Mouse (Mus musculus) liver, adult 10 weeks (tissue): Measurements from ENCODE around the gene Eapp. TPM values are rescaled to one million over a fixed set of nuclear protein-coding genes. Genes with fewer than 3 reads are reported as not detected.

ENCODE experiments used
- polyA plus RNA-seq: library from polyadenylated mRNA; stranded (reverse); fragments of 350-450 nt; fragmentation: Illumina TruSeq; extraction: RNeasy Lipid Tissue Mini Kit (QIAGEN cat#74804); gene quantifications from one replicate; pipeline ENCODE4 v1.2.3, GENCODE M21; 2014; ENCODE audit warnings: low read depth, low replicate concordance

The Eapp gene
- polyA plus RNA-seq = 46.4 TPM

GRCm38 (mm10) chr12:54695511-54696241, at the start of gene Eapp:
Eapp (minus strand) TSS chr12:54695897.

GRCm38 (mm10) chr12:54656396-54657171, 39.1 kb downstream of the Eapp start, which contains the start of gene Sptssa:
Sptssa (minus strand) TSS chr12:54656573.

Other genes with a start within 250 kb of the Eapp start
- gene Sptssa, start 39.3 kb downstream of the Eapp start, polyA plus RNA-seq = 171 TPM
- gene Snx6, start 99.8 kb upstream of the Eapp start, polyA plus RNA-seq = 46.6 TPM
- 229 TPM for gene Cfl2, start 167.0 kb upstream of the Eapp start, polyA plus RNA-seq